Mouse (Mus musculus) B cell, adult 2 months (primary cell): ENCODE data around the gene Nsmce1.
A peak's percentile ranks its signal among the peaks of the same experiment; 100 is the strongest.
"Not testable (repeated sequence)": the region's sequence is repeated elsewhere in the genome, so short reads cannot be mapped to it uniquely, and the experiment has no call there.

Experiments
- DNase-seq, 2 experiments: peaks; one replicate each; pipeline ENCODE4 v3.0.0; 2022

Gene Nsmce1

DNA sequence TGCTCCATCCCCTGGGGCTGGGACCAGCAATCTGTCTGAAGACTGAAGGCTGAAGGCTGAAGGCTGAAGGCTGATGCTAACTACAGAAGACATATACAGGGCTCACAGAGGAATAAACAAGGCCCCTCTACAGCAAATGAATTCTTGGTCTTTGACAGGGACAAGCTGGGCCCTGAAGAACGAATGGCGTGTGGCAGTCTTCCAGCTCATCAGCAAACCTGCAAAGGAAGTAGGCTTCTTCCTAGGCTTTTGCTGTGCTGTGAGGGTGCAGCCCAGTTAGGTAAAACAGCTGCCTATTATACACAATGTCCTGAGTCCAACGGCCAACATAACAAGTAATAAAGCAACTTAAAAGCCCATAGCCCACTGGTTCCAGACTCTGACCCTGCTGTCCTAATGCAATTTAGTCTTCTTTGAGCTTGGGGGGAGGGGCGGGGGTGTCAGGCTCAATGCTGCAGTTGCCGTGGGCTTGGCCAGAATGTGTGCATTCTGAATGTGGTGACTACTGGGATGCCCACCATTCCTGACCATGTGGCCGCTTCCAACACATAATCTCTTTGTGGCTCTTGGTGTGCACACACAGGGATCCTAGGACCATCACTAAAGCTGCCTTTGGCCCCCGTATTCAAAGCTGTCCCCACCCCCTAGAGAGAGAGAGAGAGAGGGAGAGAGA is 61.1 kb downstream of the Nsmce1 start:
- DNase-seq, result no peak

DNA sequence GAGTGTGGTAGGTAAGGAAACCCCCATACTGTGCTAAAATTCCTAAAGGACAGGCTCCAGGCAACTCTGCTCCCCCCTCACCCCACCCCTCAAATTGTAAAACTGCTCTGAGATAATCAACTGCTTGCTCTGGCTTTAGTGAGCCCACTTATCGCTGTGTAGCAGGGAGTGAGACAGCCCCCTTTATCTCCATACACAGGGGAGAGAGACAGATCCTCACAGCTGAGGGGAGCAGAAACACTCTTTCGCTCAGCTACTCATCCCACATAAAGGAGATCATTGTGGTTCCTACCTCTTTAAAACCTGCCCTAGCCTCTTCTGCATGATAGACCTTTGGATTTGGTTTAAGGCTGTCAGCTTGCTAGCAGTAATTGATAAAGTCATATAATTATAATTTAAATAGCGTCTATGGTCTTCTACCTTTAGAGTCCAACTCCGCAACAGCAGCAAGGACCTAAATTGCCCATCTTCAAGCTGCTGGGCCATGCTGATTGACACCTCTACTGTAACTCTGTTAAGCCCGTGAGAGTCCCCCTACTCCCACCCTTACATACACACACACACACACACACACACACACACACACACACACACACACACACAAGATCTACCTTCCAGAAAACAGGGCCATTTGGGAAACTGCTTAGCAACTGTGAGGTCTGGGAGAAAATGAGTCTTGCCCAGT is 62.4 kb downstream of the Nsmce1 start:
- not testable (repeated sequence) for DNase-seq

DNA sequence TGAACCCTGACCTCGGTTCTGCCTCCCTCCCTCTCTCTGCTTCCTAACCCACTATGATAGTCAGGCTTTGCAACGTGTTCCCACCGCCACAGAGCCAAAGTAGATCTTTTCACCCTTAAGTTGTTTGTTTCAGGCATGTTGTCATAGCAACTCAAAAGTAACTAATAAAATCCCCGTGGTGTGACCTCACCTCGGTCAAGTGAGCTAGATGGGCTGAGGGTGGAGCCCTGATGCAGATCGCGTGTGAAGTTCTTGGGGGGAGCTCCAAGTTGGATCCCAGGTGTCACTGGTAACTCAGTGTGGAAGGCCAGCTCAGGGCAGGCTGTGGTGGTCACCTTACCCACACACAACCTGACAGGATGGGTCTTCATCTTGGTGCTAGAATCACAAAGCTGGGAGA is 63.0 kb downstream of the Nsmce1 start:
- no peak for DNase-seq

DNA sequence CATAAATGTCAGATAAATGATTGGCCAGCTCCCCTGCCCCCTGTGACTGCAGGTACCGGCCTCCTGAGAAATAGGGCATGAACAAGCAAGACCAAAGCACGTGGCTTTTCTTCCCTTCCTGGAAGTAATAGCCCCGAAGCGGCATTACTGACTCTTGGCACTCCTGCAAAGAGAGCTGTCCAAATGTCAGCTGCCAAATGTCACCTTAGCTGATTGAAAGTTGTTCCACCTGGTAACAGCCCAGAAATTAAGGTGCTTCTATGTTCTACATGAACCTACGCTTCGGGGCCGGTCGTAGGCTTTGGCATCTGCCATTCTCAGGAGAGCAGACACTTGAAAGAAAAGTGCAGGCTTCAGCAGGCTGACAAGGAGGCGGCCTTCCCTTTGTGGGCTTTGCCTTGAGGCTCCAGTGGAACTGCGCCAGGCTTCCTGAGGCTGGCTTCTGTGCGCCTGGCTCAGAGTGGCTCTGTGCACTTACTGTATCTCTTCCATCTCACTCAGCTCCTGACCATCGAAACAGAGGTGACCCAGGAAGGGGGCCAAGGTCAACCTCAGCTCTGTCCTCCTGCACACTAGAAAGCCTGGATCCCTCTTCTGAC is 63.8 kb downstream of the Nsmce1 start:
- DNase-seq, result no peak

DNA sequence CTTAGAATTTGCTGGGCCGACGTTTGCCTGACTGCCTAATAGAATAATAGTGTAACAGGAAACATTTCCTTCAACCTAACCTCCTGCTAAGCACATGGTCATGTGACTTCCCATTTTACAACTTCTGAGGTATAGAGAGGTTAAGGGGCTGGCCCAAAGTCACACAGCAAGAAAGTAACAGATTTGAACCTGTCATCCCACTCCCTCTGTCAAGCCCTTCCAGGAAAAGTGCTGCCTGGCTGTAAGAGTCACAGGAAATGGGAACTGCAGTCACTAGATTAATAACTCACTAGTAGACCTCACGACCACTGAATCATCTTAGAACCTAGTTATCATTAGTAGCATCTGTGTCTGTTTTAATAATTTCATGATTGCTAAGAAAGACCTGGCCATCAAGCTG is 68.3 kb downstream of the Nsmce1 start:
- DNase-seq, result peak; percentile 4 to 17

DNA sequence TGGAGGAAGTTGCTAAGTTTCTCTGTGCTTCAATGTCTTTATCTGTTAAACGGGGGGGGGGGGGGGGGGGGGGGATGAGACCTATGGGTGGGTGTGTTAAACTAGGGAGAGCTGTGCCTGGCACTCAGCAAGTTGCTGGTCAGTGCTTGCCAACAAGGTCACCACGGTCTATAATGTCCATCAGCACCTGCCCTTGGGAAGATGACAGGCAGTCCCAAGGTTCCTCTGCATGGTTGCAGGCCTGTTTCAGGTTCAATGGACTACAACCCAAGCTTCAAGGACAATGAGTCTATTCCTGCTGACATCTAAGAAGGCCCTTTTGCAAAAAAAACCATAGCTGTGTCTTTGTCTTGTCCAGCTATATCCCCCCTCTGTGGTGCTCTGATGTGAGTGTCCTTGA is 69.5 kb downstream of the Nsmce1 start:
- no peak for DNase-seq

DNA sequence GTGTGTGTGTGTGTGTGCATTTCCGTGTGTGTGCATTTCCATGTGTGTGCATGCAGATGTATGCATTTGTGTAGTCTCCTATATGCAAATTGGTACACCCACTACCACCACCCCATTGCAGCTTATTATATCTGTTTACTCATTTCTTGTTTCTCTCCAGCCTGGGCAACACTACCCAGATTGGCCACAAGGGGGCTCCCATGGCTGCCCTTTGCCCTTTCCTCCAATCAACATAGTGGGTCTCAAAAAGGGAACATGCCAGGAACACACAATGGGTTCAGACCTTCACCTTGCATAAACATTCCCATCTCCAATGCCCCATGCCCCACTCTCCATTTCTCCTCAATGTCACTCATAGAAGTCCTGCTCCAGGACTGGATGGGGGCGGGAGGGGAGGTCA is 71.2 kb downstream of the Nsmce1 start:
- peak; percentile 87 to 89 for DNase-seq

DNA sequence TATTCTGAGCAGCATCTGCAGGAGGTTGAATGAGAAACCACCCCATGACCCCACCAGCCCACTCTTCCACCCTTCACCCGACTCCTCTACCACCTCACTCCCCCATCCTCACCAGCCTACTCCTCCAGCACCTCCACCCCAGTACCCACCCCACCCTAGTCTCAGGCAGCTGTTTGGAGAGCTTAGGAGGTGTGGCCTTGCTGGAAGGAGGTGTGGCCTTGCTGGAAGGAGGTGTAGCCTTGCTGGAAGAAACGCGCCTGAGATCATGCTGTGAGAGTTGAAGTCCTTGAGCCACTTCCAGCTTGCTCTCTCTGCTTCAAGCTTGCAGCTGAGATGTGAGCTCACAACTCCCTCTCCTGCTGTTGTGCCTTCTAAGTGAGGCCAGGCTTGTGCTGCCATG is 73.0 kb downstream of the Nsmce1 start:
- DNase-seq, result no peak
